Mouse (Mus musculus): ENCODE results near the gene Gm9573.

DNA sequence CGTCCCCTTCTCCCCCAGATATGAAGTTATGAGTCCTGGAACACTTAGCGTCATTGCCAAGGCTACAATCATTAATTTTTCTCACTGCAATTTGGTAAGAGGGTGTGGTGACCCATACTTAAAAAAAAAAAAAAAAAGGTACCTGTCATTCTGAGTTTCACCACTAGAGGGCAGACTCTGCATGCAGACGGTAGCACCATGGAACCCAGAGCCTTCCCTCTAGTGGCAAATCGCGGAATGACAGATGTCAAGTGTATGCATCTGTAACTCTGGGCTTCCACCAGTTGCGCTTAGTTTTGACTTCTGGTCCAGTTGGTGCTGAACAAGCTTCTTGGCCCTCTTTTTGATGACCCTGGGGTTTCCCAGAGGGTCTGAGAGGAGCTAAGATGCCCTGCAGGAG is 48.2 kb downstream of the Gm9573 start:
- TF ChIP-seq CTCF (IDR thresholded peaks at IDR 0.05; ENCODE audit: borderline replicate concordance, control insufficient read depth, extremely low read depth, insufficient read depth, low read length, poor library complexity) (peak; percentile 37; the same call in 1 of the 2 replicates), POLR2A (IDR thresholded peaks at IDR 0.05; ENCODE audit: control insufficient read depth, extremely low read depth, insufficient read depth, low read length, poor library complexity) (no peak)
